Mouse (Mus musculus): ENCODE results near the gene Tsen15.

DNA sequence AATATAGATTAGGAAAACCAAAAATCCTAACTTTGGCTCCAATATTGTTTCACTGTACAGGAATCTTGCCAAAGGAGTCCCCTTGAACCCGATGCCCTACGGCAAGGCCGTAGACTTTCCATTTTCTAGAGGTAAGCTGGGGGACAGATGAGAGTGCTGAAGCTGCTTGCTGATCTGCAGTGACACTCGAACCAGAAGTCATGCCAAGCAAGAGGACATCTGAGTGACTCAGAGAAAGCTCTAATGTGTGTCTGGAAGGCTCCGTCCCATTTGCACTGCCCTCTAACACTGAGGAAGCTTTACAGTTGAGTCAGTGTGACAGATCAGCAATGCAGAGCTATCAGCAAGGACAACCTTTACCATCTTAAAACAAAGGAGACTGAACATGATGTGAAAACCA is 8.2 kb downstream of the Tsen15 start:
- no peak for TF ChIP-seq CTCF (IDR thresholded peaks at IDR 0.05; ENCODE audit: low read depth)
- TF ChIP-seq EP300 (IDR thresholded peaks at IDR 0.05; ENCODE audit: low read depth): no peak

Data from heart, postnatal 0 days (tissue).